Mouse (Mus musculus) heart, postnatal 25 days (tissue): ENCODE measurements at regions not wholly inside any gene's neighbourhood (a gene's known extent, or its start where the extent isn't known, plus 50 kb on each side); places are given as distances from the start of the nearest gene placed in this dataset.

ENCODE experiments used
- DNase-seq: peaks from one replicate; pipeline ENCODE4 v3.0.0; 2022; ENCODE audit warnings: low spot score
- intact Hi-C: fragments of 180-260 bp; cut with DNase I; formaldehyde crosslinking; loops from one replicate; pipeline ENCODE4 v1.15.1; 2025

DNA sequence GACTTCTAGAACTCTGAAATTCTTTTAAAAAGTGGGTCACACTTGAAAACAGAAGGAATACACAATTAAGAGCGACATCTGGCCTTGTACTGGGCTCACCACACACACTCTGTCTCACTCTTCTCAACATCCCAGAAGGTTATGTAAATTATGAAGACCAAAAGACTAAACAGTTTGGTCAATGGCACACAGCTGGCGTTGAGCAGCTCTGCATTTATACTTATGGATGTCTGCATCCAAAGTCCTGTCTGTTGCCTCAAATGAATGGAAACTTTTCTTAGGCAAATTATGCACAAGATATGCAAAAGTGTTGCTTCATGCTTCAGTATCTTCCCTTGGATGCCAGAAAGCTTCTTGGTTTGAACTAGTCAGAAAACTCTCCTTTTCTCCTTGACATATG lies 323.5 kb downstream of the Ppp3ca start:
- intact Hi-C loops: no loop called here
- no peak for DNase-seq

DNA sequence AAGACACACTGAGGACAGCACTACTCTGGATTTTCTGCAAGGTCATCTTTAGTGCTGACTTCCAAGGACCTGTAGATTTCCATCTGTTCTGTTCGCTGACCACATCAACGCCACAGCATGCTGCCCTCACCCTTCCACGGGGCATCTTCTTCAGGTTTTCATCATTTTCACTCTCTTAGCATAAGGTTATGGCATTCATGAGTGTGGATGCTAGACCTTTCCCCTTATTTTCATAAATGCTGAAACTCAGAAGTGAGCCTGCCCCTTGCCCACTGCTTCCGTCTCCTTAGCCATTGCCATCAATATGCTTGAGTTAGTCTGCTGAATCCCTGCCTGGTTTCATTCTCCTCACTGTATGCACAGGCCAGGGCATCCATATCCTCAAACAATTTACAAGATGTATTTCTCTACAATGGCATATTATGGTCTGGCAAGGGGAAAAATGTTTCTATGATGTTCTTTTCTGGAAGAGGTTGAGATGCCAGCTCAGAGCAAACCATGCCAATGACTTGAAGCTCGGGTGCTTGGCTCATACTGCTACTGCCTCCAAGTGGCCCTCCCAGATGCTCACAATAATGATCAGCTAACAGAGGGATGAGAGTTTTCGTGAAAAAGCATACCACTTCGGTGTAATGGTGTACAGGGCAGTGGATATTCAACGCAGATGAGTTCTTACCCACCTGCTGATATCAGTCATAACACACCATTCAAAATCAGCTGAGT lies 324.6 kb downstream of the Ppp3ca start:
- intact Hi-C loops: loop anchor here (5.0 kb wide), 1 partner anchor 1107 kb away; no protein-coding TSS in a partner anchor
- no peak for DNase-seq

DNA sequence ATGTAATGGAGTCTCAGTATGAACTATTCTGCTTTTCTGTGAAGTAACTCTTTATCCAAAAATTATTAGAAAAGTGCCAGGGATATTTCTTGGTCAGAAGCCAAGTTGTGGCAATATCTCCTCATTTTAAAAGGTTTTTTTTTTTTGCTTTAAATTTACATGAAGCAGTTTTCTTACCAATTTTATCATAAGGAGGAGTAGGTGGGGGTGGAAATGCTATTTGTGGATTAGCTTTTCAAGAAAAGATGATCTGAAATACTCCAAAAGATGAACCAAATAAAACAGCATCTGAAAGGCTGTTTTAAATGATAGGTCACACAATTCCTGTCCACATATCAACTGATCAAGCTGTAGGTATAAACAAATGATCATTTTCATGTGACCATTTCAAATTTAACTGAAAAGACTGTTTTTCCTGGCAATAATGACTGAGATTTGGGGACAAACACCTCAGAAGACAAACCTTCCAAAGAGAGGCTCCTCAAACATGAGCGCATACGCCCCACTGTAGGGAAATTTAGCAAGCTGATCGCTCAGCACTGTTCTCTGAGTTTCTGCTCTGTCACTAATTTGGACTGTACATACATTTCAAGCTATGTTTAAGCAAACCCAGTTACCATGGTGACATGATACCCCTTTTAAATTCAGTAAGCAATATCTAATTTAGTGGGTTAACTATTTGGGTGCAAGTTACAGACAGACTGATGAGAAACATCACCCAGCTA lies 325.8 kb downstream of the Ppp3ca start:
- intact Hi-C loops: loop anchor here (5.0 kb wide), 1 partner anchor 1108 kb away; no protein-coding TSS in a partner anchor
- no peak for DNase-seq

DNA sequence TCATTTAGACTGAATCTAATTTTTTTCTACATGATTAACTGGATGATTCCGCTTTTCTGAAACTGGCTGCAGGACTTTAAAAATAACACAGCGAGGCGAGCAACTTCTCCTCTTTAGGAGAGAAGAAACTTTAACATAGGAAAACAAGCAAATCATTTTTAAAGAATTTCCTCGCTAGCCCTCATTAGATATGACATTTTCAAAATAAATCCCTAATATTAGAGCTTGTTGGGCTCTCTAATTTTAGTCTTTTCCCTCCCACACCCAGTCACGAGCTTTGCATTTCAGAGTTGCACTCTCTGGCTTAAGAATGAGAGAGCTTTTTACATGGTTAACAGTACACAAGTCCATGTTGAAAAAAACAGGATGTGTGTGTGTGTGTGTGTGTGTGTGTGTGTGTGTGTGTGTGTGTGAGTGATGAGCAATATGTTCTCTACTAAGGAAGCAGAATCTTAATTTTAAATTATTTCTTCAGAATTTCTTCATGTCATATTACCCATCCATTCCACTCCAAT lies 326.5 kb downstream of the Ppp3ca start:
- intact Hi-C loops: loop anchor here (5.0 kb wide), 1 partner anchor 1109 kb away; no protein-coding TSS in a partner anchor
- DNase-seq: no peak

DNA sequence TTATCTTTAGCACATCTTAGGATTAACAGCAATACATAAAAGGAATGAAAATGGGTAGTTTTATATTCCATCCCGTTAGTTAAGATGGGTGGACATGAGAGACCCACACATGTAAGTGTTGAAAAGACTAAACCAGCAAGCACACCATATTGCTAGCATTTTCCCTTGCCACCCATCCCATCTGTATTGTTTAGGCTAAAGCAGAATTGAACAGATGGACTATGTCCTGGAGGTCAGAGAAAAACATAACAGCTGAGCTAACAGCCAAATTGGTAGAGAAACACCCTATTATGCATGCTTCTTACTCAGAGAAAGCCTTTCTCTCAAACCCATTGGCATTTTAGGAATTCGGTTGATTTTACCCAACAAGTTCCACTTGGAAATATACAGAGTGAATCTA lies 329.3 kb upstream of the Emcn start:
- intact Hi-C loops: no loop called here
- DNase-seq: no peak

DNA sequence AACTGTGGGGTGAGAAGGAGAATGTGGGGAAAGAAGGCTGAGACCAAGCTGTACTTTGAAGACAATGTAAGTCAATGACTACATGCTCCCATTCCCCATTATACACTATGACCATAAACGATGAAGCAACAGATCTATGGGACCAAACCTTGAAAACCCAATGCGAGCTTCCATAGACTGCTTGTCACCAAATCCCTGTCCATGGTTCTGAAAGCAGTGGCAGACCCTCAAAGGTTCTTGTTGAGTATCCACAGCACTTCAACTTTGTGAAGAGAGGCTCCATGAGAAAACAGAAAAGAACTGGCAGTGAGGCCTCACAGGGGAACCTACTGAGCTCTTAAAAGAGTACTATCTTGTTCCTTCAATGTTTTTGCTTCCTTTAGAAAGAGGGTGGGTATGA lies 326.2 kb upstream of the Emcn start:
- intact Hi-C loops: no loop called here
- no peak for DNase-seq

DNA sequence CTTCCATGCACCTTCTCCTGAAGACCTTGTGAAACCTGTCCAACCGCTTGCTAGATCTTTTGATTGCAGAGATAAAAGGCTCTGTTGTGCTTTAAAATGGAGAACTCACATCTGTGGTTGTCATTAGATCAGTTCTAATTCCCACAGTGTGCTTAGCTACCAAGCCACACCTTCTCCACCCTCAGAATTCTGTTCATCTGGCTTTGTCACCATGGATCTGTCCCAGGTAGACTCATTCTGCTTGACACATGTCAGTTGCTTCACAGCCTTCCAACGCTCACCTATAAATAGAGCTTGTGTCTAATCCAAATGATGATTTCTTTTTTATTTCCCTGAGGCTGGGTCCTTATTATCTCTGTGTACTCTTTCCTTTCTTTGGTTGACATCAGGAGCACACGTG lies 325.7 kb upstream of the Emcn start:
- no peak for DNase-seq
- intact Hi-C loops: no loop called here

DNA sequence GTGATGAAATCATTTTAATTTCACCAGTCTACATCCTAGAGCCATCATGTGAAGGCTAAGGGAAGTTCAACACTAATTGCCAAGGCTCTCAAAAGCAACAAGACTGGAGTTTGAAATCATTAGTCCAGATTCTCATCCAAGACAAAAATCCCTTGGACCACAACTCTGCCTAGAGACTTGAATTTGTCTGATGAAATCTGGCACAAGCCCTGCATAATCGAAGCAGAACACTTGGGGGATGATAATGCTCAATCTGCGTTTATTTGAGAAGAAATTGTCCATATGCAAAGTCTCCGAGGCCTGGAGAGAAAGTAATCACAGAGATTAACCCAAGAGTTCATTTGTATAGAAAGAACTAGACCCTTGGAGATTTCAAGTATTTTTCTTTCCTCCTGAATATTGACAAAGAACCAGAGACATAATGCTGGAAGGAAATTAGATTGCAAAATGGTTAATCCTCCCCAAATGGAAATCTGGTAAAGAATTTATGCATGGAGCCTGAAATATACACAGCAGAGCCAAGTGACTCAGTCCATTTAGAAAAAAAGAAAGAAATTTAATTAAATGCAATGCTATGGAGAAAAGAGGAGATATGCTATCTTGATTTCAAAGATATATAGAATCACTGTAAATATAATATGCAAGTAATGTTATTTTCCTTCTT lies 320.8 kb upstream of the Emcn start:
- no peak for DNase-seq
- intact Hi-C loops: no loop called here

DNA sequence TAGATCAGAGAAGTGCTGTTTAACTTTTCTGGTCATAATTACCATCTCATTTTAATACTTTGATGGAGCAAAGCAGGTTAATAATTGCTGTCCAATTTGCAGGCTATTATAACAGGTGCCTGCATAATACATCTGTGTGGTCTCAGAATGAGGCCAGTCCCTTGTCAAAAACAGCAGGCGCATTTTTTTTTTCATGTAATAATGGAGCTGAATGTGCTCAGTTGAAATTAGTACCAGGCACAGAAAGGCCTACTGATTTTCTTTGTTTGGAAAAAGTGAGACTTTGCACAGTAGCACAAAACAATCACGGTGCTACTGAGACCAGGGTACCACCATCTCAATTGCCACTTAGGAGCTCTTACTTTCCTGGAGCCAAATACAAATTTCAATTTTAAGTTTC lies 311.3 kb upstream of the Emcn start:
- intact Hi-C loops: no loop called here
- DNase-seq: no peak

DNA sequence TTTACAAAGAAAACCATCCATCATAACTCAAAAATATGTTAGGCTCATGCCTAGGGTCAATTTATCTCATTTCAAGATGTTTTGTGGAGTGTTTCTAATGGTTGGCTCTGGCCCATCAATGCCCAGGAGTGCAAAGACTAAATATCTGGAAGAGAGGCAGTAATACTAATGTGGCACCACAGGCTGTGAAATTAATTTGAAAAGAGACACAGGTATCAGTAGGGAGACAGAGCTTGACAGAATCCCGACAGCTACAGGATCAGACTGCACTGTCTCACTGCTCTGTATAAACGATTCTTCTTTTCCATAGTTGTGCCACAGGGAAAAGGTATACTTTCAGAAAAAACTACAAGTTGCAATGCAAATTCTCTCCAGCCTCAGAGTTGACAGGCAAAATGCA lies 308.1 kb upstream of the Emcn start:
- intact Hi-C loops: no loop called here
- DNase-seq: no peak

DNA sequence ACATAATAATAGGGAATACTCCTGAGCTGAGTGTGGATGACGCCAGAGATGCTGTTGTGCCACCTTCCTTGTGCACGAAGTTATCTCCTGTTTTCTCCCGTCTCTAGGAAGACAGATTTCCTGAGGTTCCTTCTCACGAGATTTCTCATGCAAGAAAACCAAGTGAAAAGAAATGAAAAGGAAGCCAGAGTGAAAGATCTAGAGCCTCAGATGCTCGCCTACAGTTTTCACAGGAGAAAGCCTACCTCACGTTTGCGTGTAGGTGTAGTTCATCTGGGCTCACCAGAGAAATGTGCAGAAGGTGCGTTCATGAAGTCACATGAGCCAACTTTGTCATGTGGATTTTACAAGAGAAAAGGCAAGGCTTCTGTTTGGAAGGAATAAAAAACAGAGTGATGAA lies 301.2 kb upstream of the Emcn start:
- no peak for DNase-seq
- intact Hi-C loops: no loop called here

DNA sequence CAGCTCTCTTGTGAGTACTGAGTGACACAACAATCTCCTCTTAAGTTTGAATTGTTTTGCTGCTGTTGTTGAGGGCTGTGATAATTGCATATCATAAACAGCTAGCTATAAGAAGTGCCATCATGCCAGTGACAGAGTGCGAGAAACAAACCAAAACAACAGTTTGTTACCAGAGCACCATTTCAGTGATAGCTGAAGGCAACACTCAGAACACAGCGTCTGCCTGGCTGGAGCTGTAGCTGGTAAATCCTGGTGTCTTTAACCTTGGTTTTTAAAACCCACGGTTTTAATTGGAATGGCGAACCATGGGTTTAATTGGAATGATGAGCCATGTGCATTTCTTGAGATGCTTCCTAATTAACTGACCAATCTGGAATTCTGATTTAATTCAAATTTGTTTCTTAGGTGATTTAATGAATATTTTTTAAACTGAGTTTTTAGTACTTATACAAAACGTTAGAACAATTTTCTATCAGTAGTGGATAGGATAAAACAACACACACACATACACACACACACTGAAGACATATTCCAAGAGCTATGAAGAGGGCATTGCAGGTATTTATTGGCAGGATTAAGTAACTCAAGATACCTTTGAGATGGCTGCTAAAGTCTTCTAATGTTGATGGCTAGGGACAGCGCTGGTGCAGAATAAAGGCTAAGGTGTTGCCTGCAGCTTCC lies 284.2 kb upstream of the Emcn start:
- intact Hi-C loops: no loop called here
- DNase-seq: no peak

DNA sequence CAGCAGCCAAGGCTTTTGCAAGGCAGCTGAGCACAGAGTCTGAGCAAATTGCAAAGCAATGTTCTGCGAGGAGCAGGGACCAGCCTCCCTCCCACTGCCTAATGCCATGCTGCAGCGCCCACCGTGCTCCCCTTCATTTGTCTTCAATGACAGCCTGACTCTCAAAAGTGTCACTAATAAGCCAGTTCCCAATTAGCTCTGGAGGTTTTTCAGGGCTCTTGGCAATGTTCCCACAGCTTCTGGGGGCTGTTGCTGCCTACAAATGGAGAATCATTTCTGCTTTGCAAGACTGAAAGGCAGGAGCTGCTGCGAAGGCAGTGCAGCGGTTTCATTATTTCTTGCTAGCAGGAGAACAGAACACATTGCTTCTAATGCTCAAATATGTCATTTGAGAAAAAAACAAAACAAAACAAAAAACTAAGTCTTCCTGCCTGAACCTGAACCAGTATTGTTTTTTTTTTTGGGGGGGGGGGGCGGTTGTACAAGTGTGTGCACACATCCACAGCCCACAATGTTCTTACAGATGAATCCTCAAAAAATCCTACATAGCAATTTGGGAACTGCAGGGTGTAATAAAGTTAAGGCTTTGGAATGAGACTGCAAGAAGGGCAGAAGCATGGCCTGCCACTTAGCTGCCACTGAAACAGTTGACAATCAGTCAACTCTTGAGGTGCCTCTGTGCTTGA lies 283.5 kb upstream of the Emcn start:
- no peak for DNase-seq
- intact Hi-C loops: no loop called here

DNA sequence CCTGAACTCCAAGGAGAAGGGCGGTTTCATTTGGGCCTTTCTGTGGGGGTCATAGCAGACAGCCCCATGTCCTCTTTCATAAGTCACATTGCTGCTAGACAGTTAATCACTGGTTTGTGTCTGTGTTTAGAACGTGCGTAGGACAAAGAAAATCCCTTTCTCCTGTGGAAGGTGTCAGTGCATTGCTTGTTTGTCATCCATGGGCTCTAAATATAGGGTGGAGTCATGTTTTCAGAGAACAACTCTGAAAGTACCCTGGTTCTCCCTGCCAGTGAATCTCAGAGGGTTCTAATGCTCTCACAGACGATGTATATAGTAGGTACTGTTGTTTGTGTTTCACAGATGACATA lies 283.0 kb upstream of the Emcn start:
- DNase-seq: no peak
- intact Hi-C loops: no loop called here

DNA sequence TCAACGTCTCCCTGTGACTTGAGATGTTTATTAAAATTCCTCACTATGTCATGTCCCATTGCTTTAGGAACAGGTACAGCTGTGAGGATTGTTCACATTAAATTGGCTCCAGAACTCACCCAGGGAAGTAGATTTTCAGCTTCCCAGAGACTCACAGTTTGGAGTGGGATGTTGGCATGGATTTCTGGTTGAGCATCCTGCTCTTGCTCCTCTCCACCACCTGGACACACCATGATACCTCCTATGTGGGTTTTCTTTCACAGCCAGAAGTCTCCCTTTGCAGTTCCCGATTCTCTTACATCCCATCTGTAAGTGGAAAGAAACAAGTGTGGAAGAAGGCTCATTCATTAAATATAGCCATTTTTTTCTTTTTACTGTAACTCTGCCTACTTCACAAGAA lies 278.8 kb upstream of the Emcn start:
- intact Hi-C loops: no loop called here
- no peak for DNase-seq

DNA sequence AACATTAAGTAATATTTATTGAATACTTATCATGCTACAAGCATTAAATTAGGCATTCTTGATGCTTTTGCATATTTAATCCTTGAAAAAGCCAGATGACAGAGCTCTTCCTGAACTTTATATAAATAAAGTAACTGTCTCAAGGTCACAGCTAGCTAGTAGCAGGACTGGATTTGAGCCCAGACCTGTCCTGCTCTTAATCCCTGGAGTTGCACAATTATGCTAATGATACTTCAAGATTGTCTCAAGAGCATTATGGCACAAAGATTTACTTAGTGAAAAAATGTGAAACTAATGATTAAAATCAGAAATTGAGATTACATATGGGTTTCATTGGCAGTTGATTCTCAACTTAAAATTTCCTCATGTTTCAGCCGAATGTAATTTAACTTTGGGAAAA lies 273.5 kb upstream of the Emcn start:
- intact Hi-C loops: no loop called here
- DNase-seq: no peak

DNA sequence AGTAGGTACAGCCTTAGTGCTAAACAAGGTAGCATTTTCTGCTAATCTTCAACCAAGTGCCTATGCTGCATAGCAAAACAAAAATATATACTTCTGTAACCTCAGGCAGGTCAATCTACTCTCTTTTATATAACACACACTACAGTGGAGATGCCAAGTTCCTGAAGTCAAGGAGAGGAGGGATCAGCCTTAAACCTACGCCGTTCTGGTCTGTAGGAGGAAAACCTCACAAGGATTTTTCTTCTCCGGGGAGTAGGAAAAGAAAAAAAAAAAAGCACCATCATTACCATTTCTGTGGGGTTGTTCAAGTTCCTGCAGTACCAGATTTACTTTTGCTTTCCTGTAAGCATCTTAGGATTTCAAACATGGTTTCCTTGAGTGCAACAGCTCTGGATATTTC lies 271.5 kb upstream of the Emcn start:
- intact Hi-C loops: no loop called here
- DNase-seq: no peak

DNA sequence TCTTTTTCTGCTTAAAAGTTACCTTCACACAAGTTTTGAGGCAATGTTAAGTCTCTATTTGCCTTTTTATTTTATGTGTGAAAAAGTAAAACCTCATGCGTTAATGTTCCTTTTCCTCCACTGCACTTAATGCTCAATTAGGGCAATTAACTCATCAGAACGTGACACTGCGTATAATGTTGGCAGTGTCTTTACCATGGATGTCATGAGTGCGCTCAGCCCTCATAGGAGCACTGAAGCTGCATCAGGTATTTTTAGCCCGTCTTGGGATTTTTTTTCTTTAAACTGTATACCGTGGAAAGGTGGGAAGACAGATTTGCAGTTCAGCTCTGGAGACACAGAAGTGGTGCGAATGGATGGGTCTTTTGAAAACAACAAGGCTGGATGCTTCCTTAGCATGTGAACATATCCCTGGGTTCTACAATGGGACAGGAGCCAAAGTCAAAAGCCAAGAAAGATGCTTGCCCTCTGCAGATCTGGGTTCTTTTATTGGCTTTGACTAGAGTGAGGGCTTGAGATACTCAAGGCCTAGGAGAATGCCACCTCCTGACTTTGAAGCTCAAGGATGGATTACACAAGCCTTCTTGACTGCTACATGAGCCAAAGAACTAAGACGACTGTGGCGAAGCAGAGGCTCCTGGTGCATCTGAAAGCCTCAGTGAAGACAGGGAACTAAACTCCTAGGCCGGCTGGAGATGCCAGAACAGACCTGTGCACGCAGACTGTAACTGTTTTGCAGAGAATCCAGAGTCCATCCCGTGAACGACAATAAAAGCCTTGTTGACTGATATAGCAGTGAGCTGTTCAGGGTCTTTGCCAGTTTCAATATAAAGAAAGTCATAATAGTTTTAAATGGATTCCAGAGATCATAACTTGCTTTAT lies 262.9 kb upstream of the Emcn start:
- intact Hi-C loops: no loop called here
- DNase-seq: no peak

DNA sequence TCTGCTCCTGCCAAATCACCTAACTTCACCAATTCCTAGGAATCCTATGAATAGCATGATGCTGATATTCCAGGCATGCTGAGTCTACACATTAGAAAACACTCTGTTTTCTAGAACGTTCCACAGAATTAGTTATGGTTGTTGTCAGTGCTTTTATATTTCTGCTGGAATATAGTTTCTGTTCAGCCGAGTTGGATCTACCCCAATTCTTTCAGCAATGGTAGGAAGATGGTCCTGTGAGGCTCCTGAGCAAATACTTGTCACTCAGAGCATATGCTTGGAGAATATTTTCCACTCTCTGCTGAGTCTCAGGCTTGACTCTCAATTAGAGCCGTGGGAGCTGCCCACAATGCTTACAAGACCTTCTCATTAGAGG lies 262.3 kb upstream of the Emcn start:
- DNase-seq: no peak
- intact Hi-C loops: no loop called here
